Mouse (Mus musculus) midbrain, embryonic 12.5 days (tissue): Measurements from ENCODE around the gene Ethe1. TPM values are rescaled to one million over a fixed set of nuclear protein-coding genes. Genes with fewer than 3 reads are reported as not detected.

Source experiments
- ATAC-seq: fragments of 200-750 bp; cut with Nextera tagmentation; 2 replicates; pipeline ENCODE4 v1.8.0; 2017; ENCODE audit warnings: low read depth, moderate TSS enrichment, moderate library complexity; ENCODE audit not compliant: low FRiP score
- H3K27ac ChIP-seq: fragments of 300-500 bp; sonication (generic); replicated peaks from 2 replicates; pipeline ENCODE4 v1.5.1; 2016; ENCODE audit warnings: mild to moderate bottlenecking
- H3K27me3 ChIP-seq: fragments of 300-500 bp; sonication (generic); 2 replicates; pipeline ENCODE4 v1.6.1; 2016; ENCODE audit warnings: mild to moderate bottlenecking
- H3K36me3 ChIP-seq: fragments of 300-500 bp; sonication (generic); 2 replicates; pipeline ENCODE4 v1.6.1; 2016
- H3K4me1 ChIP-seq: fragments of 300-500 bp; sonication (generic); 2 replicates; pipeline ENCODE4 v1.6.1; 2016
- H3K4me2 ChIP-seq: fragments of 300-500 bp; sonication (generic); replicated peaks from 2 replicates; pipeline ENCODE4 v1.6.1; 2016; ENCODE audit warnings: mild to moderate bottlenecking, moderate library complexity
- H3K4me3 ChIP-seq: fragments of 300-500 bp; sonication (generic); 2 replicates; pipeline ENCODE4 v1.5.1; 2016; ENCODE audit warnings: mild to moderate bottlenecking
- H3K9ac ChIP-seq: fragments of 300-500 bp; sonication (generic); replicated peaks from 2 replicates; pipeline ENCODE4 v1.6.1; 2016; ENCODE audit warnings: mild to moderate bottlenecking, moderate library complexity
- H3K9me3 ChIP-seq: fragments of 300-500 bp; sonication (generic); 2 replicates; pipeline ENCODE4 v1.6.1; 2016; ENCODE audit warnings: mild to moderate bottlenecking
- WGBS: fragments of 180-500 bp; shearing (Covaris S2); methylation state at CpG from one replicate; pipeline ENCODE4 v1.1.7; 2016; 5-methylcytosine and 5-hydroxymethylcytosine counted together
- polyA plus RNA-seq: library from polyadenylated mRNA; unstranded; fragments of >200 nt; fragmentation: Nextera tagmentation; extraction: Ambion mirVana; gene quantifications from 2 replicates; pipeline ENCODE4 v1.2.1, GENCODE M21; 2016

The Ethe1 gene
- polyA plus RNA-seq = 13.7 and 14.8 TPM in 2 replicates

- peaks cover 38% of the 10 kb centered on the region for H3K27me3 ChIP-seq
- WGBS = 5% methylated on average over 30 of the region's 30 CpGs
- H3K4me1 ChIP-seq = peaks cover 14% of the 10 kb centered on the region; the same call in 1 of the 2 replicates
- H3K9me3 ChIP-seq = no peaks in the 10 kb centered on the region
- H3K27ac ChIP-seq = no peak within 1 kb of the TSS
- peak within 1 kb of the TSS; percentile 65 for H3K4me2 ChIP-seq
- no peaks in the 10 kb centered on the region for H3K36me3 ChIP-seq
- peak; percentile 76 for ATAC-seq
- H3K4me3 ChIP-seq = peak within 1 kb of the TSS; percentile 48
- H3K9ac ChIP-seq = peak within 1 kb of the TSS; percentile 59
These were observed at the start of gene Ethe1, which contains the start of gene Zfp575 for GRCm38 (mm10) chr7:24587330-24588105. TSS of gene Ethe1 (plus strand) at chr7:24587543. TSS of gene Zfp575 (minus strand) at chr7:24587641.

- no peak for ATAC-seq
- Histone ChIP-seq H3K4me2 (no peak overlapping the region), H3K36me3 (peaks cover 37% of the 10 kb centered on the region), H3K4me3 (no peak overlapping the region), H3K9ac (no peak overlapping the region), H3K27ac (no peak overlapping the region), H3K9me3 (no peaks in the 10 kb centered on the region), H3K27me3 (peaks cover 18% of the 10 kb centered on the region), H3K4me1 (peaks cover 21% of the 10 kb centered on the region)
- WGBS = 77% methylated on average over 5 of the region's 5 CpGs
These were observed 49.8 kb upstream of the Ethe1 start for GRCm38 (mm10) chr7:24537591-24537990.

GRCm38 (mm10) chr7:24538154-24538553 is 49.2 kb upstream of the Ethe1 start:
- no peak overlapping the region for H3K4me2 ChIP-seq
- no peak overlapping the region for H3K4me3 ChIP-seq
- WGBS = 52% methylated on average over 5 of the region's 5 CpGs
- ATAC-seq = no peak
- H3K4me1 ChIP-seq = peaks cover 18% of the 10 kb centered on the region
- H3K9me3 ChIP-seq = no peaks in the 10 kb centered on the region
- peaks cover 34% of the 10 kb centered on the region for H3K36me3 ChIP-seq
- no peak overlapping the region for H3K9ac ChIP-seq
- peaks cover 14% of the 10 kb centered on the region for H3K27me3 ChIP-seq
- no peak overlapping the region for H3K27ac ChIP-seq

- Histone ChIP-seq H3K9ac (no peak overlapping the region), H3K27me3 (peaks cover 9% of the 10 kb centered on the region), H3K36me3 (peaks cover 29% of the 10 kb centered on the region), H3K4me2 (no peak overlapping the region), H3K4me3 (no peak overlapping the region), H3K9me3 (no peaks in the 10 kb centered on the region), H3K4me1 (peaks cover 12% of the 10 kb centered on the region), H3K27ac (no peak overlapping the region)
- 82% methylated on average over 5 of the region's 5 CpGs for WGBS
- no peak for ATAC-seq
These were observed 48.6 kb upstream of the Ethe1 start for GRCm38 (mm10) chr7:24538701-24539100.

GRCm38 (mm10) chr7:24539686-24540085 is 47.7 kb upstream of the Ethe1 start:
- Histone ChIP-seq H3K27ac (no peak overlapping the region), H3K4me2 (no peak overlapping the region), H3K4me1 (0 out of 2 replicates have a peak, but pooled peaks cover 3% of the 10 kb centered on the region), H3K9me3 (no peaks in the 10 kb centered on the region), H3K27me3 (no peaks in the 10 kb centered on the region), H3K36me3 (peaks cover 20% of the 10 kb centered on the region), H3K9ac (no peak overlapping the region), H3K4me3 (no peak overlapping the region)
- no peak for ATAC-seq
- 88% methylated on average over 4 of the region's 4 CpGs for WGBS

- ATAC-seq = no peak
- Histone ChIP-seq H3K9ac (no peak overlapping the region), H3K9me3 (no peaks in the 10 kb centered on the region), H3K27me3 (no peaks in the 10 kb centered on the region), H3K4me1 (peaks cover 17% of the 10 kb centered on the region), H3K4me2 (no peak overlapping the region), H3K4me3 (no peak overlapping the region), H3K36me3 (peaks cover 13% of the 10 kb centered on the region), H3K27ac (no peak overlapping the region)
- 78% methylated on average over 2 of the region's 2 CpGs for WGBS
These were observed 42.8 kb upstream of the Ethe1 start for GRCm38 (mm10) chr7:24544506-24544905.

GRCm38 (mm10) chr7:24546068-24546614 is 41.2 kb upstream of the Ethe1 start, which contains the start of the genes Pinlyp and Xrcc1:
TSS of gene Pinlyp (minus strand) at chr7:24546118.
TSS of gene Xrcc1 (plus strand) at chr7:24546289.
- H3K36me3 ChIP-seq = peaks cover 21% of the 10 kb centered on the region
- H3K27me3 ChIP-seq = no peaks in the 10 kb centered on the region
- H3K4me3 ChIP-seq = peak within 1 kb of the TSS; percentile 67
- H3K9ac ChIP-seq = peak within 1 kb of the TSS; percentile 79
- peak within 1 kb of the TSS; percentile 50 for H3K27ac ChIP-seq
- 42% methylated on average over 13 of the region's 13 CpGs for WGBS
- no peaks in the 10 kb centered on the region for H3K9me3 ChIP-seq
- ATAC-seq = 0 out of 2 replicates have a peak, but pooled peaks have one; percentile 0
- peaks cover 17% of the 10 kb centered on the region for H3K4me1 ChIP-seq
- peak within 1 kb of the TSS; percentile 73 for H3K4me2 ChIP-seq

GRCm38 (mm10) chr7:24546634-24547389 is 40.5 kb upstream of the Ethe1 start:
- Histone ChIP-seq H3K4me2 (peak overlapping the region; percentile 73), H3K9me3 (no peaks in the 10 kb centered on the region), H3K4me1 (peaks cover 17% of the 10 kb centered on the region), H3K9ac (peak overlapping the region; percentile 79), H3K27ac (peak overlapping the region; percentile 50), H3K27me3 (no peaks in the 10 kb centered on the region), H3K36me3 (peaks cover 26% of the 10 kb centered on the region), H3K4me3 (peak overlapping the region; percentile 67)
- WGBS = under 1% methylated on average over 57 of the region's 57 CpGs
- peak; percentile 97 for ATAC-seq

- peak overlapping the region; percentile 79 for H3K9ac ChIP-seq
- ATAC-seq = no peak
- peaks cover 17% of the 10 kb centered on the region for H3K4me1 ChIP-seq
- peaks cover 34% of the 10 kb centered on the region for H3K36me3 ChIP-seq
- WGBS = 29% methylated on average over 13 of the region's 13 CpGs
- peak overlapping the region; percentile 67 for H3K4me3 ChIP-seq
- peak overlapping the region; percentile 36; the same call in 1 of the 2 replicates for H3K27ac ChIP-seq
- H3K4me2 ChIP-seq = peak overlapping the region; percentile 73
- no peaks in the 10 kb centered on the region for H3K9me3 ChIP-seq
- no peaks in the 10 kb centered on the region for H3K27me3 ChIP-seq
These were observed 39.8 kb upstream of the Ethe1 start for GRCm38 (mm10) chr7:24547534-24548036.

GRCm38 (mm10) chr7:24551985-24552759 is 35.2 kb upstream of the Ethe1 start:
- Histone ChIP-seq H3K27me3 (no peaks in the 10 kb centered on the region), H3K9ac (no peak overlapping the region), H3K27ac (no peak overlapping the region), H3K4me1 (peaks cover 11% of the 10 kb centered on the region), H3K9me3 (no peaks in the 10 kb centered on the region), H3K4me3 (no peak overlapping the region), H3K36me3 (peaks cover 70% of the 10 kb centered on the region), H3K4me2 (no peak overlapping the region)
- WGBS = 94% methylated on average over 12 of the region's 12 CpGs
- no peak for ATAC-seq

- WGBS = 96% methylated on average over 10 of the region's 10 CpGs
- no peak for ATAC-seq
- H3K9ac ChIP-seq = no peak overlapping the region
- H3K27ac ChIP-seq = no peak overlapping the region
- H3K4me2 ChIP-seq = no peak overlapping the region
- H3K4me1 ChIP-seq = no peaks in the 10 kb centered on the region
- H3K4me3 ChIP-seq = no peak overlapping the region
- H3K9me3 ChIP-seq = no peaks in the 10 kb centered on the region
- peaks cover 68% of the 10 kb centered on the region for H3K36me3 ChIP-seq
- H3K27me3 ChIP-seq = no peaks in the 10 kb centered on the region
These were observed 31.6 kb upstream of the Ethe1 start for GRCm38 (mm10) chr7:24555786-24556185.
